Mouse (Mus musculus): ENCODE measurements at regions not wholly inside any gene's neighbourhood (a gene's known extent, or its start where the extent isn't known, plus 50 kb on each side); places are given as distances from the start of the nearest gene placed in this dataset.

GRCm38 (mm10) chr2:74962416-74962815 is 136.8 kb downstream of the Mtx2 start:
- no peak for DNase-seq (ENCODE audit: low spot score)
- WGBS, result 79% methylated on average over 6 of the region's 6 CpGs
- Histone ChIP-seq H3K27ac (no peak overlapping the region), H3K9me3 (no peaks in the 10 kb centered on the region), H3K4me1 (0 out of 2 replicates have a peak, but pooled peaks cover 4% of the 10 kb centered on the region), H3K4me3 (no peak overlapping the region), H3K27me3 (ENCODE audit: insufficient read depth, poor library complexity, severe bottlenecking) (peaks cover 29% of the 10 kb centered on the region), H3K36me3 (no peaks in the 10 kb centered on the region)

- Histone ChIP-seq H3K4me1 (0 out of 2 replicates have a peak, but pooled peaks cover 9% of the 10 kb centered on the region), H3K27ac (no peak overlapping the region), H3K36me3 (no peaks in the 10 kb centered on the region), H3K27me3 (ENCODE audit: insufficient read depth, poor library complexity, severe bottlenecking) (peaks cover 29% of the 10 kb centered on the region), H3K9me3 (no peaks in the 10 kb centered on the region), H3K4me3 (no peak overlapping the region)
- WGBS, result 2% methylated on average over 6 of the region's 6 CpGs
- DNase-seq (ENCODE audit: low spot score), result peak; percentile 82
These were observed 138.8 kb downstream of the Mtx2 start for GRCm38 (mm10) chr2:74964360-74964759.

- no peaks in the 10 kb centered on the region for H3K36me3 ChIP-seq
- 19% methylated on average over 3 of the region's 3 CpGs for WGBS
- H3K9me3 ChIP-seq, result no peaks in the 10 kb centered on the region
- H3K27ac ChIP-seq, result no peak overlapping the region
- H3K4me3 ChIP-seq, result no peak overlapping the region
- peaks cover 29% of the 10 kb centered on the region for H3K27me3 ChIP-seq (ENCODE audit: insufficient read depth, poor library complexity, severe bottlenecking)
- H3K4me1 ChIP-seq, result 0 out of 2 replicates have a peak, but pooled peaks cover 9% of the 10 kb centered on the region
- no peak for DNase-seq (ENCODE audit: low spot score)
These were observed 139.4 kb downstream of the Mtx2 start for GRCm38 (mm10) chr2:74964980-74965379.

- Histone ChIP-seq H3K27ac (peak overlapping the region; percentile 49; the same call in 1 of the 2 replicates), H3K27me3 (ENCODE audit: insufficient read depth, poor library complexity, severe bottlenecking) (peaks cover 29% of the 10 kb centered on the region), H3K4me3 (peak overlapping the region; percentile 23; the same call in 1 of the 2 replicates), H3K4me1 (0 out of 2 replicates have a peak, but pooled peaks cover 9% of the 10 kb centered on the region), H3K36me3 (no peaks in the 10 kb centered on the region), H3K9me3 (no peaks in the 10 kb centered on the region)
- WGBS, result 25% methylated on average over 18 of the region's 18 CpGs
- peak; percentile 80 for DNase-seq (ENCODE audit: low spot score)
These were observed 139.9 kb downstream of the Mtx2 start for GRCm38 (mm10) chr2:74965384-74966060.

GRCm38 (mm10) chr2:74970611-74971265 is 145.1 kb downstream of the Mtx2 start:
- Histone ChIP-seq H3K9me3 (no peaks in the 10 kb centered on the region), H3K27ac (no peak overlapping the region), H3K27me3 (ENCODE audit: insufficient read depth, poor library complexity, severe bottlenecking) (0 out of 2 replicates have a peak, but pooled peaks cover 11% of the 10 kb centered on the region), H3K4me3 (no peak overlapping the region), H3K4me1 (peaks cover 14% of the 10 kb centered on the region; the same call in 1 of the 2 replicates), H3K36me3 (no peaks in the 10 kb centered on the region)
- WGBS, result 63% methylated on average over 14 of the region's 14 CpGs
- DNase-seq (ENCODE audit: low spot score), result no peak

GRCm38 (mm10) chr2:74973386-74973785 is 147.8 kb downstream of the Mtx2 start:
- DNase-seq (ENCODE audit: low spot score), result no peak
- 63% methylated on average over 6 of the region's 6 CpGs for WGBS
- H3K4me1 ChIP-seq, result peaks cover 10% of the 10 kb centered on the region; the same call in 1 of the 2 replicates
- no peaks in the 10 kb centered on the region for H3K9me3 ChIP-seq
- H3K27ac ChIP-seq, result no peak overlapping the region
- no peak overlapping the region for H3K4me3 ChIP-seq
- no peaks in the 10 kb centered on the region for H3K27me3 ChIP-seq (ENCODE audit: insufficient read depth, poor library complexity, severe bottlenecking)
- no peaks in the 10 kb centered on the region for H3K36me3 ChIP-seq

GRCm38 (mm10) chr2:74974595-74975325 is 149.2 kb downstream of the Mtx2 start:
- WGBS, result 60% methylated on average over 16 of the region's 16 CpGs
- DNase-seq (ENCODE audit: low spot score), result no peak
- no peaks in the 10 kb centered on the region for H3K36me3 ChIP-seq

GRCm38 (mm10) chr2:74977348-74977747 is 151.7 kb downstream of the Mtx2 start:
- H3K4me3 ChIP-seq, result no peak overlapping the region
- WGBS, result 93% methylated on average over 3 of the region's 3 CpGs
- no peaks in the 10 kb centered on the region for H3K27me3 ChIP-seq (ENCODE audit: insufficient read depth, poor library complexity, severe bottlenecking)

More at GRCm38 (mm10) chr2:74974595-74975325, 149.2 kb downstream of the Mtx2 start:
- Histone ChIP-seq H3K4me1 (peaks cover 10% of the 10 kb centered on the region; the same call in 1 of the 2 replicates), H3K27me3 (ENCODE audit: insufficient read depth, poor library complexity, severe bottlenecking) (no peaks in the 10 kb centered on the region), H3K4me3 (peak overlapping the region; percentile 31), H3K27ac (peak overlapping the region; percentile 18; the same call in 1 of the 2 replicates), H3K9me3 (no peaks in the 10 kb centered on the region)

GRCm38 (mm10) chr2:74977828-74978227 is 152.2 kb downstream of the Mtx2 start:
- Histone ChIP-seq H3K9me3 (no peaks in the 10 kb centered on the region), H3K4me3 (no peak overlapping the region), H3K27me3 (ENCODE audit: insufficient read depth, poor library complexity, severe bottlenecking) (no peaks in the 10 kb centered on the region), H3K36me3 (no peaks in the 10 kb centered on the region), H3K27ac (no peak overlapping the region), H3K4me1 (peaks cover 10% of the 10 kb centered on the region; the same call in 1 of the 2 replicates)
- no peak for DNase-seq (ENCODE audit: low spot score)
- WGBS, result 98% methylated on average over 1 of the region's 1 CpGs

More at GRCm38 (mm10) chr2:74977348-74977747, 151.7 kb downstream of the Mtx2 start:
- Histone ChIP-seq H3K27ac (no peak overlapping the region), H3K36me3 (no peaks in the 10 kb centered on the region), H3K4me1 (peaks cover 10% of the 10 kb centered on the region; the same call in 1 of the 2 replicates), H3K9me3 (no peaks in the 10 kb centered on the region)
- no peak for DNase-seq (ENCODE audit: low spot score)

- Histone ChIP-seq H3K4me1 (no peaks in the 10 kb centered on the region), H3K27me3 (ENCODE audit: insufficient read depth, poor library complexity, severe bottlenecking) (no peaks in the 10 kb centered on the region), H3K4me3 (no peak overlapping the region), H3K36me3 (no peaks in the 10 kb centered on the region), H3K9me3 (no peaks in the 10 kb centered on the region), H3K27ac (no peak overlapping the region)
- 85% methylated on average over 3 of the region's 3 CpGs for WGBS
- DNase-seq (ENCODE audit: low spot score), result no peak
These were observed 156.3 kb downstream of the Mtx2 start for GRCm38 (mm10) chr2:74981856-74982255.

GRCm38 (mm10) chr2:74993802-74994201 is 168.2 kb downstream of the Mtx2 start:
- H3K4me1 ChIP-seq, result peaks cover 2% of the 10 kb centered on the region; the same call in 1 of the 2 replicates
- 83% methylated on average over 3 of the region's 3 CpGs for WGBS

GRCm38 (mm10) chr2:74994998-74995397 is 169.4 kb downstream of the Mtx2 start:
- Histone ChIP-seq H3K36me3 (no peaks in the 10 kb centered on the region), H3K9me3 (no peaks in the 10 kb centered on the region), H3K27ac (no peak overlapping the region), H3K4me3 (no peak overlapping the region), H3K27me3 (ENCODE audit: insufficient read depth, poor library complexity, severe bottlenecking) (no peaks in the 10 kb centered on the region), H3K4me1 (peaks cover 10% of the 10 kb centered on the region; the same call in 1 of the 2 replicates)
- no peak for DNase-seq (ENCODE audit: low spot score)
- 35% methylated on average over 2 of the region's 2 CpGs for WGBS

More at GRCm38 (mm10) chr2:74993802-74994201, 168.2 kb downstream of the Mtx2 start:
- H3K27ac ChIP-seq, result no peak overlapping the region
- no peaks in the 10 kb centered on the region for H3K9me3 ChIP-seq
- H3K36me3 ChIP-seq, result no peaks in the 10 kb centered on the region
- DNase-seq (ENCODE audit: low spot score), result no peak
- no peaks in the 10 kb centered on the region for H3K27me3 ChIP-seq (ENCODE audit: insufficient read depth, poor library complexity, severe bottlenecking)
- H3K4me3 ChIP-seq, result no peak overlapping the region
